Mouse (Mus musculus) stomach, embryonic 14.5 days (tissue): ENCODE data around the gene Meis1. TPM values are rescaled to one million over a fixed set of nuclear protein-coding genes. Genes with fewer than 3 reads are reported as not detected.

Experiments
- ATAC-seq: fragments of 200-750 bp; cut with Nextera tagmentation; 2 replicates; pipeline ENCODE4 v1.8.0; 2017; ENCODE audit warnings: low read depth, moderate TSS enrichment; ENCODE audit not compliant: insufficient number of reproducible peaks, insufficient read depth, low FRiP score
- H3K27ac ChIP-seq: fragments of 300-500 bp; sonication (generic); 2 replicates; pipeline ENCODE4 v1.5.1; 2014; ENCODE audit warnings: mild to moderate bottlenecking, low read length, moderate library complexity, mixed read lengths
- H3K27me3 ChIP-seq: fragments of 300-500 bp; sonication (generic); 2 replicates; pipeline ENCODE4 v1.6.1; 2014; ENCODE audit warnings: low read length, control low read depth, mixed read lengths; ENCODE audit not compliant: control insufficient read depth, insufficient read depth
- H3K36me3 ChIP-seq: fragments of 300-500 bp; sonication (generic); 2 replicates; pipeline ENCODE4 v1.6.1; 2014; ENCODE audit warnings: mild to moderate bottlenecking, control low read depth, low read length, moderate library complexity, mixed read lengths; ENCODE audit not compliant: control insufficient read depth, insufficient read depth
- H3K4me1 ChIP-seq: fragments of 300-500 bp; sonication (generic); 2 replicates; pipeline ENCODE4 v1.6.1; 2014; ENCODE audit warnings: low read length, control low read depth, mixed read lengths; ENCODE audit not compliant: control insufficient read depth, insufficient read depth
- H3K4me2 ChIP-seq: fragments of 300-500 bp; sonication (generic); replicated peaks from 2 replicates; pipeline ENCODE4 v1.6.1; 2014; ENCODE audit warnings: low read depth, low read length, control low read depth
- H3K4me3 ChIP-seq: fragments of 300-500 bp; sonication (generic); 2 replicates; pipeline ENCODE4 v1.5.1; 2014; ENCODE audit warnings: low read depth, low read length, control low read depth
- H3K9ac ChIP-seq: fragments of 300-500 bp; sonication (generic); replicated peaks from 2 replicates; pipeline ENCODE4 v1.6.1; 2014; ENCODE audit warnings: low read depth, mild to moderate bottlenecking, control low read depth, low read length, moderate library complexity, mixed read lengths
- H3K9me3 ChIP-seq: fragments of 300-500 bp; sonication (generic); 2 replicates; pipeline ENCODE4 v1.6.1; 2016; ENCODE audit warnings: low read depth, low read length, control low read depth; ENCODE audit not compliant: control insufficient read depth
- WGBS: fragments of 180-500 bp; shearing (Covaris S2); extraction: QIAGEN DNeasy Blood & Tissue Kit; methylation state at CpG from one replicate; pipeline ENCODE4 v1.1.7; 2014; 5-methylcytosine and 5-hydroxymethylcytosine counted together
- polyA plus RNA-seq: library from polyadenylated mRNA; unstranded; fragments of >200 nt; fragmentation: Nextera tagmentation; extraction: Ambion mirVana; gene quantifications from 2 replicates; pipeline ENCODE4 v1.2.1, GENCODE M21; 2014

Meis1 gene
- polyA plus RNA-seq, 1 experiment from 2014 or later, result 155 TPM

DNA sequence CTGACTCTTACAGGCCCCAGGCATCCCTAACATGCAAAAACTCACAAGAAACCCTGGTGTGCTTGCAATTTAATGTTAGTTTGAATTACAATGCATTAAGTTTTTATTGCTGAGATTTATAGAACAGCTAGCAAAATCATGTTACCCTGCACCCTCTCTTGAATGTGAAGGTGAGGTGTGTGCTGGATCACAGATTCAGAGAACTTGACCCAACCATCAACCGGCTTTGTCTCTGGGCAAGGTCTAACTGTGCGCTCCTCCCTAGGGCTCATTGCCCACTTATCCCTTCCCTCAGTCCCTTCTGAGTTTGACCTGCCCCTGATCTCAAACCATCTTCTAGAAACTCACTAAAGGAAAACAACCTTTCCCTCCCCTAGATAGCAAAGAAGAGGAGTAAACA, 6.8 kb downstream of the Meis1 start:
- no peaks in the 10 kb centered on the region for H3K9me3 ChIP-seq
- peak overlapping the region; percentile 100 for H3K9ac ChIP-seq
- whole genome bisulfite sequencing, result 25% methylated on average over 2 of the region's 2 CpGs
- no peaks in the 10 kb centered on the region for H3K27me3 ChIP-seq
- peaks cover 47% of the 10 kb centered on the region for H3K36me3 ChIP-seq
- peaks cover 28% of the 10 kb centered on the region; the same call in 1 of the 2 replicates for H3K4me1 ChIP-seq
- H3K27ac ChIP-seq, result peak overlapping the region; percentile 100
- H3K4me2 ChIP-seq, result peak overlapping the region; percentile 58
- H3K4me3 ChIP-seq, result peak overlapping the region; percentile 46
- no peak for ATAC-seq

DNA sequence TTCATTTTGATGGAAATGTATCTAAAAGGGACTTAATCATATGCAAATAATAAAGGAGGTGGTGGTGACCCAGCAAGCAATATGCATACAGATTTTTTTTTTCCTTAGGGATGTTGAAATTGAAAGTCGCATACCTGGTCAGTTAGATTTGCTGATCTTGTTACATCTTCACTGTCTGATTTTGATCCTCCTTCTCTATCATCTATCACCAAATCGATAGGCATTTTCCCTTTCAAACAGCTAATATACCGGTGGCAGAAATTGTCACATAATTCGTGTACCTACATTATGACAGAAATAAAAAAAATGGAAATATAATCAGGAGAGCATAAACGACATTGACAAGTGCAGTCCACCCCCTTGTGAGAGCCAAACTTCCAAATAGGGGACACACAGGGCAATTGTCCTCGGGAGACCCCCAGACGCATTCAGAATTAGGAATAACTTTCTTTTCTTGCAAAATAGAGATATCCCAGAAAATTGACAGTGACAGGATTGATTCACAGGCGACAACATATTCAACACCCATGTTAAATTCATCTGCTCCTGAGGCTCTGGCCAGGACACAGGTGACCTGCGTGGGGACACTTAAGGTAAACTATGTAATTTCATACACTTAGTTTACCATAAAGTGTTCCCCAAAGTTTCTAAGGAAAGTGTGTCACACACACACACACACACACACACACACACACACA, 7.5 kb downstream of the Meis1 start:
- peak overlapping the region; percentile 100 for H3K27ac ChIP-seq
- no peaks in the 10 kb centered on the region for H3K9me3 ChIP-seq
- 19% methylated on average over 9 of the region's 9 CpGs for WGBS
- peak overlapping the region; percentile 100 for H3K9ac ChIP-seq
- peak overlapping the region; percentile 46 for H3K4me3 ChIP-seq
- peaks cover 31% of the 10 kb centered on the region; the same call in 1 of the 2 replicates for H3K4me1 ChIP-seq
- H3K36me3 ChIP-seq, result peaks cover 47% of the 10 kb centered on the region
- no peaks in the 10 kb centered on the region for H3K27me3 ChIP-seq
- ATAC-seq, result no peak
- peak overlapping the region; percentile 58 for H3K4me2 ChIP-seq

DNA sequence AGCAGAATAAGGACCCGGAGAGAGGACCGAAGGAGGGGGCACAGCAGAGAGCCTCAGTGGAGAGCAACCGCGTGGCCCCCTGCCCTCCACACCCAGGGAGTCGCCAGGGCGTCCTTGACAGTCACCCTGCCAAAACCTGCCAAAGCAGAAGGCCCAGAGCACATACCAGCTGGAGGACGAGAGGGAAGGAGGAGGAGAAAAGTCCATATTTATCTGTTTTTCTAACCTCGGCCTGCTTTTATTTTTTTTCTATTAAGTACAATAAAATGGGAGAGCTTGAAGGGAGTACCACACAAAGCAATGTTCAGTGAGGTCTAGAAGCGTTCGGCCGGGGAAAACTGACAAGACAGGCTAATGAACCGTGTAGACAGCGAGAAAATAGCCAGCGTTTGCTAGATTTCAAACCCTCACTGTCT, 8.4 kb downstream of the Meis1 start:
- Histone ChIP-seq H3K9ac (peak overlapping the region; percentile 100), H3K27ac (peak overlapping the region; percentile 100), H3K4me1 (peaks cover 36% of the 10 kb centered on the region; the same call in 1 of the 2 replicates), H3K36me3 (peaks cover 43% of the 10 kb centered on the region), H3K4me2 (peak overlapping the region; percentile 58), H3K27me3 (no peaks in the 10 kb centered on the region), H3K4me3 (peak overlapping the region; percentile 46), H3K9me3 (no peaks in the 10 kb centered on the region)
- no peak for ATAC-seq
- WGBS, result 5% methylated on average over 14 of the region's 14 CpGs

DNA sequence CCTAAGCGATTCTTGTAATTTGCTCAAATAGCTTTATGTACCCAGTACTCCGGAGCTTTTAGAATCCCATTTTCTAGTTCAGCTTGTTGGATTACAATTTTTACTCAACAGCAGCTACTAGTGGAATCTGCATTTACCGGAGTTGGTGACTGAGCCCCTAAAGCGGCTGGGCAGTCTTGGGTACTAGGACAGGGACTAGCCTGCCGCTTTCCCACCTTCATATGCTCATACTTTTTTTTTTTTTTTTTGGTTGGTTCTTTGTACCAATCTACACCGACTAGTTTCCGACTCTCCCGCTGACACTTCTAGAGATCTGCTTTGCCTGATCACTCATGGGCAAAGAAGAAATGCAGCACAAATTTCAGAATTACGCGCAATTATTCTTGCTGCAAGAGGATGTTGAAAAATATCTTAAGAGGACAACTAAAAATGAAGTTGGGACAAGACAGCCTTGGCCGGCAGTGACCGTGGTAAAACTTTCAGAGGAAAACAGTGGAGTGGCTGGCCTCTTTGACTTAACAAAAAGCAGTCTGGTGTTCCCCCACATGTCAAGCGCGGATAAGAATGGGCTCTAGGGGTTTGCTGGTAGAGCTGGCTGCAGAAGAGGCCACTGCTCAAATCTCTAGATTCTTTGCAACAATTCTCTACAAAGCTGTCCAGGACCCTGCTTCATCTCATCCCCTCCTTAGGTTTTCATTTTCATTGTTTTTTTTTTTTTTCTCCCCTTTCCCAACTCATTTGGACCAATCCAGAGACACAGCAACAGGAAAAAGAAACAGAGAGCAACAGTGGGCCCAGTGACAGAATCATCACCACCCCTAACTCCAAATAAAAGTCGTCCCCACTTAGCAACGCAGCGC, 9.0 kb downstream of the Meis1 start:
- WGBS, result 15% methylated on average over 17 of the region's 17 CpGs

DNA sequence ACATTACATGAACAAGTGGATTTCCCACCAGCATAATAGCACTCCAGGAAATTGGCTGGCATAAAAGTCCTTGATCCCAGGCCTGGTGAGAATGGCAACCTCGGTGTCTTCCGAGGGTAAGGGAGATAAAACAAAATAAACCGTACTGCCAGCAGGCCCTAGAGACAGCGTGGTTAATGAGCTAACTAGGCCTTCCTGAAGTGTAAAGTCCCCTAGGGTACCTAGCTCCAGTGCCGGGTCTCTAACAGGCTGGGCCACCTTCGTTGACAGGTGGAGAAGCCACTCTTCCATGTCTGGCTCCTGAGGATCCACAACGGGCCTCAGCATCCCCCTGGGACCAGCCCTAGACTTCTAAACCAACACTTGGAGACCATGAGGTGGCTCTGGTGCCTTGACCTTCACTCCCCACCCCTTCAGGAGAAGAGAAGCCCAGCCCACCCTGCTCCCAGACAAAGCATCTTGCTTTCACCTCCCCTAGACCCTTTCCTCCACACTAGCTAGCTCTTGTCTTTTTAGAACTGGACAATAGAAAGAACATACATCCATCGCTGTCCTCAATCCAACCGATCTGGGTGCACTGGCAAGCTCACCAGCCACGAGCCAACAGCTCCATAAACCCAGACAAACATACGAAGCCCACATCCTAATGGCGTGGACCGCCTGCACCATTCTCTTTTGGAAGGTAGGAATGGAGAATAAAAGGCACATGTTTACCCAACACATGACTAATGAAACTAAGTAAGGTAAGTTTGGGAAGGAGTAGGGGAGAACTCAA, 10.0 kb downstream of the Meis1 start:
- peaks cover 34% of the 10 kb centered on the region for H3K36me3 ChIP-seq
- H3K9ac ChIP-seq, result peak overlapping the region; percentile 100
- H3K4me1 ChIP-seq, result peaks cover 39% of the 10 kb centered on the region; the same call in 1 of the 2 replicates
- no peak for ATAC-seq
- peak overlapping the region; percentile 100 for H3K27ac ChIP-seq
- peak overlapping the region; percentile 58 for H3K4me2 ChIP-seq
- H3K4me3 ChIP-seq, result peak overlapping the region; percentile 46
- H3K27me3 ChIP-seq, result no peaks in the 10 kb centered on the region
- 15% methylated on average over 13 of the region's 13 CpGs for WGBS
- H3K9me3 ChIP-seq, result no peaks in the 10 kb centered on the region

More for the DNA sequence above, 9.0 kb downstream of the Meis1 start:
- Histone ChIP-seq H3K36me3 (peaks cover 37% of the 10 kb centered on the region), H3K4me1 (peaks cover 38% of the 10 kb centered on the region; the same call in 1 of the 2 replicates), H3K27me3 (no peaks in the 10 kb centered on the region), H3K27ac (peak overlapping the region; percentile 100), H3K9me3 (no peaks in the 10 kb centered on the region), H3K4me2 (peak overlapping the region; percentile 58), H3K4me3 (peak overlapping the region; percentile 46), H3K9ac (peak overlapping the region; percentile 100)
- no peak for ATAC-seq

DNA sequence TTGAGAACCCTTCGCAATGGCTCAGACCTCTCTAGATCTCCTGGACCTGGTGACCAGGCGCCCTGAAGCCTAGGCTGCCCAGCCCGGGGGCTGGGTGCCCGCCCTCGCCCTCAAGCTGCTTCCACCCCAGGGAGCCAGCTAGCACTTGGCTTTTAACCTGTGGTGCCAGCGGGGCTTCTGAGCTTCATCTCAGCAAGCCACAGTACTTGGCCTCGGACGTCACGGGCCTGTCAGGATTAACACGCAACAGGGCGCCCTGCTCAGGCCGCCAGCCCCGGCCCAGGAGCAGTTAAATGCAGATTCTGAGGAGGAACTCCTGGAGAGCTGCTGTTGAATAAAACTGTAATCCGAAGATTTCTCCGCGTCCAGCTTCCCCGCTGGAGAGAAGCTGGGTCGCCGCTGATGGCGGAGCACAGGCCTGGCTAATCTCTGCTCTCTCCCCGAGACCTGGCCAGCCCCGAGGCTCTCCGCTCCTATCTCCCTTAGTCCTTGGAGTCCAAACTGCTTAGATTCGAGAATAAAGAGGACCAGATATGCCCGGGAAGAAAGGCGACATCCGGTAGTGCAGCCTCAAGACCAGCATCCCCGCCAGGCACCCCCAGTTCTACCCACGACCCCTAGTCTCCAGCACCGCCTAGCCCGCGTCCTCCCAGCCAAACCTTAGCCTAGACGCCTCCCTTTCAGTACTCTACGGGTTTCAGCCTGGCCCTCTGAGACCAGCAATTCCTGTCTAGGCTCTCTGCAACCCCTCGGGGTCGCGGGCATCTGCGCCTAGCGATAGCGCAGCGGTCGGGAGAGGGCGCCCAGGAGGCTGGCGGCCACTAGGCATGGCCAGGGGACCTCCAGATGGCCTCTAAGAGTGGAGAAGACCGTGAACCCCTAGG, 11.0 kb downstream of the Meis1 start:
- peak overlapping the region; percentile 46 for H3K4me3 ChIP-seq
- no peak for ATAC-seq
- 24% methylated on average over 45 of the region's 45 CpGs for WGBS
- no peaks in the 10 kb centered on the region for H3K27me3 ChIP-seq
- peak overlapping the region; percentile 100 for H3K9ac ChIP-seq
- peak overlapping the region; percentile 58 for H3K4me2 ChIP-seq
- H3K9me3 ChIP-seq, result no peaks in the 10 kb centered on the region
- H3K36me3 ChIP-seq, result peaks cover 33% of the 10 kb centered on the region
- H3K4me1 ChIP-seq, result peaks cover 37% of the 10 kb centered on the region; the same call in 1 of the 2 replicates
- peak overlapping the region; percentile 100 for H3K27ac ChIP-seq

DNA sequence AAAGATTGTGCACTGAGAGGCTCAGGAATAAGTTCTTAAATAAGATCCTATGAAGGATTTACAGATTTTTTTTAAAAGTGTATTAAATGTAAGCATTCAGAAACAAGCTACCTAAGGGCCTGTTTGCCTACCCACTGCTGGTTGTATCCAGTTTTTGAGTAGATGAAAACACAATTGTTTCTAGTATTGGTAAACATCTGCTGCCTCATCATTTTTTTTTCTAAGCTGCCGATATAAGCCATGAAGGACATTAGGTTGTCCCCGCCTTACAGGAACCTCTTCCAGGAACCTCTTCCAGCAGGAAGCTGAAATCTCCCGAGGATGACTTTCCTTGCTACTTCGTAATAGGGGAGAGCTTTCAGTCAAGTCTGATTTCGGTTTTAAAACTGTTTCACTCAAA, 11.7 kb downstream of the Meis1 start:
- H3K4me3 ChIP-seq, result peak overlapping the region; percentile 46
- peak overlapping the region; percentile 100 for H3K27ac ChIP-seq
- no peaks in the 10 kb centered on the region for H3K27me3 ChIP-seq
- peaks cover 30% of the 10 kb centered on the region for H3K36me3 ChIP-seq
- H3K4me1 ChIP-seq, result peaks cover 33% of the 10 kb centered on the region; the same call in 1 of the 2 replicates
- H3K9ac ChIP-seq, result peak overlapping the region; percentile 100
- H3K4me2 ChIP-seq, result peak overlapping the region; percentile 58
- H3K9me3 ChIP-seq, result no peaks in the 10 kb centered on the region
- 32% methylated on average over 5 of the region's 5 CpGs for WGBS
- ATAC-seq, result no peak
